Mouse (Mus musculus) central nervous system, embryonic 11.5 days (tissue): ENCODE measurements around the gene Enah. TPM values are rescaled to one million over a fixed set of nuclear protein-coding genes. Genes with fewer than 3 reads are reported as not detected.

Experiments
- polyA plus RNA-seq: library from polyadenylated mRNA; depleted of rRNA; stranded (reverse); fragments of >200 nt; gene quantifications from 2 replicates; pipeline ENCODE4 v1.2.3, GENCODE M21; 2012; rRNA removed

Enah gene
- polyA plus RNA-seq: 130 and 219 TPM in 2 replicates

DNA sequence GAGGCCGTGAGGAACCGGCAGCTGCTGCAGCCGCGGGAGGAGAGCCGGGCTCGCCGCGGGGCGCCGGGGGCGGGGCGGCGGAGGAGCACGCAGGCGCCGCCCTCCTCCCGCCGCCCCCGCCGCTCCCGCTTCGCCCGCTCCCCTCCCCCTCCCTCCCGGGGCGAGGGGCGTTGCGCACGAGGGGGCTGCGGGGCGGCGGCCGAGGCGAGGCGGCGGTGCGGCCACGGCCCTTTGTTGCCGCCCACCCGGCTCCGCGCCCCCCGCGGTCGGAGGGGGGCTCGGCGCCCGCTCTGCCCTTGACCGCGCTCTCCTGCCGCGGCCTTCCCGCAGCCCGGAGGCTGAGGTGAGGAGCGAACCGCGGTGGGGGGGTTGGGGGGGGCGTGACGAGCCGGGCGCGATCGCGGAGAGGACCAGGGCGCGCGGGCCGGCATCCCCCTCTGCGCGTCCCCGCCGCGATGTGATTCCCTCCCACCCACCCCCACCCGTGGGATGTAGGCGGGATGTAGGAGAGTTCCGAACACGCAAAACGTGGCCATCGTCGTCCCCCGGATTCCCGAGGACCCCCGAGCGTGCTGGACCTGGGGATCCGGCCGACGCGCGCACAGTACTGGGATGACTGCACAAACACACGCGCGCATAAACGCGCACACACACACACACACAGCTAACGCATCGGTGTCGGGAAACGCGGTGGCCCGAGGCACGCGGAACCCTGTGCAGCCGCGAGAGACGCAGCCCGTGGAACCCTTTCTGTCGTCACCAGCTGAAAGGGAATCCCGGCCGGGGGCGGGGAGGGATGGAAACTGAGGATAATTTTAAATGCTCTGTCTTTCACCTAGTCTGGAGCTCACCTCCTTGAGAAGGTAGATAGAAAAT, at the start of gene Enah:
Enah (minus strand) TSS at position 65 of the 876 bp plus-strand sequence.

Other genes starting within 250 kb of the Enah start
- 72.9 and 83.1 TPM in 2 replicates for gene Lbr, start 176.9 kb downstream of the Enah start, polyA plus RNA-seq
- gene Srp9, start 104.7 kb upstream of the Enah start, polyA plus RNA-seq: 113 and 115 TPM in 2 replicates
- gene Vmn1r1, start 144.5 kb upstream of the Enah start, polyA plus RNA-seq: not detected in 2 replicates